Mouse (Mus musculus) spleen, postnatal 36 days (tissue): ENCODE data around the gene Syt15.

ENCODE experiments used
- DNase-seq, 2 experiments: peaks; one replicate each; pipeline ENCODE4 v3.0.0; 2022; ENCODE audit warnings: low spot score in 2 of 2, mixed read lengths in 1 of 2

Syt15 gene

DNA sequence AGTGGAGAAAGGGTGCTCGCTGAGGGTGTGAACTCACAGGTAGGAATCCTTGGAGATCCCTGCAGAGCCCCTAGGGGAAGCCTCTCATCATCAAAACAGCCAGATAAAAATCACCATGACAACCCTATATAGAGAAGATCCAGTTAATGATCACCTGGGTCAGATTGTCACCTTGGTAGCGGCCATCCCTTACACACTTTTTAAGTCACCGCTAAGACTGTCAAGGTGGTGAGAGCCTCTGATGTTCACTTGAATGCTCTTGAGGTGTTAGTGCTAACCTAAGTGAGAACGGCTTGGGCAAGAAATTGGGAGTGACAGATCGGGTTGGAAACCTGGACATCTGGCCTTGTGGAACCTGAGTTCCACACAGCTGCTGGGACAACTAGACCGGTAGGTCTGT is at the start of gene Syt15:
Syt15 (plus strand) TSS at position 301 of the 400 bp plus-strand sequence.
- no peak for DNase-seq

GRCm38 (mm10) chr14:34171107-34171506 is 48.3 kb upstream of the Syt15 start:
- DNase-seq, result no peak

DNA sequence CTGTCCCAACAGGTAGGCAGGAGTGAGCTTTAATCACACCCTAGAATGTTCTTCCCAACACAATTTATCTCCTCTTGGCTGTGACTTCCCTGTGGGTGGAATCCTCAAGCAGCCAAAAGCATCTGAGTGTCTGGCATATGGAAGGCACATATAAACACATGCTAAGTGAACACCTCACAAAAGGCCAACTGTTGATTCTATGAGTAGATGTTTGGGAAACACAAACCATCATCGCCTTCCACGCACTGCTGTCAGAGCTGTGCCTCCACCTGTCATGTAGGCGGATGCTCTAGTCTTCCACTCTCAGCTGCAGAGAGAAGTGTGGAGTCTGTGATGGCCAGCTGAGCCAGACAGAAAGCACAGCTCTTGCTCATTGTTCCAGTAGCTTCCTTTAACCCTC is 40.0 kb upstream of the Syt15 start:
- DNase-seq, result no peak

- DNase-seq, result no peak
Observed at GRCm38 (mm10) chr14:34183101-34183500, 36.3 kb upstream of the Syt15 start.

- DNase-seq, result peak in 1 of 2 experiments; percentile 9
Observed at GRCm38 (mm10) chr14:34188629-34189028, 30.8 kb upstream of the Syt15 start.

GRCm38 (mm10) chr14:34190361-34190760 is 29.0 kb upstream of the Syt15 start:
- DNase-seq, result no peak

- no peak for DNase-seq
Observed at GRCm38 (mm10) chr14:34193879-34194278, 25.5 kb upstream of the Syt15 start.

- DNase-seq, result no peak
Observed at GRCm38 (mm10) chr14:34195466-34195865, 23.9 kb upstream of the Syt15 start.

GRCm38 (mm10) chr14:34196706-34197105 is 22.7 kb upstream of the Syt15 start:
- DNase-seq, result no peak

GRCm38 (mm10) chr14:34200738-34201230 is 18.6 kb upstream of the Syt15 start:
- no peak for DNase-seq

- DNase-seq, result no peak
Observed at GRCm38 (mm10) chr14:34201231-34202035, 18.0 kb upstream of the Syt15 start, which contains the start of gene Gprin2. Gprin2 (minus strand) TSS chr14:34201653.

DNA sequence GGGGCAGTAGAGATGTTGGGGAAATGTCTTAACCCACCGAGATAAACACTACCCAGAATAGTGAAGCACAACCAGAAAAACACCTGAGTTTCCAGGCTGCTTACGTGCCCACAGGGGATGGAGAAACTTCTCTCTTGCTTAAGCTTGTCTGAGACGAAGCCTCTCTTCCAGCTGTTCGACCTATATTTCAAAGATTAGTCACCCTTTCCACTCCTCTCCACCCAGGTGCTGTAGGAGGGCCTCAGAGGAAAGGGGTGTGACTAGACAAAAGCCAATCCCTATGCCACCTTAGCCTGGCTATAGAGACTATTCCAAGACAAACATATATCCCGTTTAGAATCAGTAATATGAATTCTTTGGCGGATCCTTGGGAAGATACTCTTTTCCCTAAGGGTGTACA is 11.4 kb upstream of the Syt15 start:
- DNase-seq, result no peak

- no peak for DNase-seq
Observed at GRCm38 (mm10) chr14:34208651-34209050, 10.7 kb upstream of the Syt15 start.

- DNase-seq, result no peak
Observed at GRCm38 (mm10) chr14:34209080-34209479, 10.3 kb upstream of the Syt15 start.

- DNase-seq, result no peak
Observed at GRCm38 (mm10) chr14:34209942-34210341, 9.5 kb upstream of the Syt15 start.

- DNase-seq, result no peak
Observed at GRCm38 (mm10) chr14:34215451-34216127, 3.8 kb upstream of the Syt15 start.

- DNase-seq, result no peak
Observed at GRCm38 (mm10) chr14:34219786-34220198, 397 bp downstream of the Syt15 start.

DNA sequence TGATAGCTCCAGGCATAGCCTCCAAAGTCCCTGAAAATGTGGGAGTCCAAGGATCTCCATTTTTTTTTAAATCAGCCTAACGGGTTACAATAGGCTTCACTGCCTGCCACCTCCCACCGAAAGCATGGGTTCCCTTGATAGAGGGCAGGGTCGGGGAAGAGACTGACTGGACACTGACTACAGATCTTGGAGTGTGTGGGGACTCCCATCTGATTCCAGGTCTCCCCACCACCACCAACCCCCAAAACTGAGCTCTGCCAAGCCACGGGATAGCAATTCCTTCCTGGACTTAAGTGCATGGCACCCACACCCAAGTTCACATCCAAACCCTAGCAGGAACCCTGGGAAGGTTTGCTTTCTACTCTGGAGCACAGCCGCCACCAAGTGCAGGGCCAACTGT is 1.0 kb downstream of the Syt15 start:
- DNase-seq, result no peak

DNA sequence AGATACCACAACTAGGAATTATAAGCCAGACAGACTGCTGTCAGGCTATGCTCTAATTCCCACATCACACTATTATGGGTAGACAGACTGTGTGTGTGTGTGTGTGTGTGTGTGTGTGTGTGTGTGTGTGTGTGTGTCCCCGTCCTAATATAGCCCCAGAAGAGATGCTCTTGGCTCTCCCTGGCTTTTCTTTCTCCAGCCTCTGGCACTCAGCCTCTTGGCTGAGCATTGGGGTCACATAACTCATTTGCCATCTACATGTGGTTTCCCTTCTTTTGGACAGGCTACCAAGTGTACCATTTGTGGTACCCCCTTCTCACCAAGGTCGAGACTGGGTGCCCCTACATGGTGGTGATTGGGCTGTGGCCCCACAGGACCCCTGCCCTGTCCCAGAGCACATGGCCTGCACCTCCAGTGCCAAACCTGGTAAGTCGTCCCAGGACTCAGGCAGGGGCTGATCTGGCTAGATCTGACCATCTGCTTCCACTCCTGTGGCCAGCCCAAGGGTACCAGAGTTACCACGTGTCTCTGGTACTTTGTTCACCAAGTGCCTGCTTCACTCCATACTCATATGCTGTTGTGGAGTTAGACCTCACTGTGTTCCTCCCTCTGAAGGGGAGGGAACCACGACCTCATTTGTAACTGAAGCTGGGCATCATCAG is 2.2 kb downstream of the Syt15 start:
- DNase-seq, result no peak

DNA sequence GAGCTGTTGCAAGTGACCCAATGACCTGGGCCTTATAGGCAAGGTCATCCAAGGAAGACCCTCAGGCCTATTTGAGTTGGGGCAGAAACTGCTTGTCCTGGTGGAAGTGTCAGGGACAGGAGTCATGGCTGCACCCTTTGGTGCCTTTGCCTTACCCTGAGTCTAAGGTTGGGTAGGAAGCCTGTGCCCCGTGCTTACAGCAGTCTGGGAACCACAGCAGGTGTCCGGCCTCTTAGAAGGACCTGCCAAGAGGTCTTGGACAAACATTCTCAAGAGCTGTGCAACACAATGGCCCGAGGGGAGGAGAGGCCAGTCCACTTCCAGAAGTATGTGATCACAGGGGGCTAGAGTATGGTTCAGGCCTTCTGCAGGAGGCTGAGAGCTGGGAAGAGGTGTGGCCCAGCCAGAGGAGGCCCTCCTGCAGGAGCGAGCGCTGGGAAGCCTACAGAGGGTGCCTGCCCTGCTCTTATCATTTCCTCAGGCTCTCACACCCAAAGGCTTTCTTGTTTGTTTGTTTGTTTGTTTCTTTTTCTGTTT is 4.0 kb downstream of the Syt15 start:
- no peak for DNase-seq

GRCm38 (mm10) chr14:34225986-34226385 is 6.6 kb downstream of the Syt15 start:
- DNase-seq, result no peak

GRCm38 (mm10) chr14:34226566-34226965 is 7.2 kb downstream of the Syt15 start:
- DNase-seq, result no peak
